Mouse (Mus musculus): ENCODE results near the gene Krtap2-4. TPM values are rescaled to one million over a fixed set of nuclear protein-coding genes. Genes with fewer than 3 reads are reported as not detected.
"Not testable (repeated sequence)": the region's sequence is repeated elsewhere in the genome, so short reads cannot be mapped to it uniquely, and the experiment has no call there.

Krtap2-4 gene
- polyA plus RNA-seq, 1 experiment, result 1.9 TPM

DNA sequence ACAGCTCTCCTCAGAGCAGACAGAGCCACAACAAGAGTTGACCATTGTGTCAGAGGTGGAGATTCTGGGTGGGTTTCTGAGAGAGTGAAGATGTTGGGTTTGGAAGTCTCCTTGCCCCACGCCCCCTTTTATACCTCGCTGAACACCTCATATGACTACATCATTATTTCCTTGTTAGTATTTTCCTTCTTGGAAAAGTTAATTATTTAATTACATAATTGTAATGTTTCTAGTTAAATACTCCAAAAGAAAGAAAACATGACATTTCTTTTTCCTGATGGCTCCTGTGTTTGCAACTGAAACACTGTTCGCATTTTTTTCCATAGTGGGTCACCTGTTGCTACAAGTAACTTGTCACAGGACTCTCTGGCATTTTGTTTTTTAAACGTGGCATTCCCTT is 13.5 kb upstream of the Krtap2-4 start, which contains the start of gene Krtap4-1:
Gene Krtap4-1, minus strand, starts transcription at position 101 of the 400 bp plus-strand sequence.
- Histone ChIP-seq H3K36me3 (ENCODE audit: control insufficient read depth, insufficient read depth, low read length) (no peaks in the 10 kb centered on the region), H3K4me3 (ENCODE audit: low read depth, low read length) (no peak within 1 kb of the TSS), H3K4me1 (ENCODE audit: control insufficient read depth, insufficient read depth, insufficient read length, low read length) (no peaks in the 10 kb centered on the region), H3K27me3 (ENCODE audit: control insufficient read depth, insufficient read depth, low read length) (no peaks in the 10 kb centered on the region), H3K27ac (ENCODE audit: insufficient read depth, low read depth, low read length) (no peak within 1 kb of the TSS)
- TF ChIP-seq POLR2A (IDR thresholded peaks at IDR 0.05; ENCODE audit: low read depth, low read length) (no peak), CTCF (IDR thresholded peaks at IDR 0.05; ENCODE audit: extremely low read depth, insufficient read length, insufficient replicate concordance, low read depth, low read length) (no peak)
- 63% methylated on average over 4 of the region's 4 CpGs for WGBS

GRCm38 (mm10) chr11:99620335-99620734 is 5.7 kb upstream of the Krtap2-4 start, which contains the start of gene Gm11562:
Gene Gm11562, minus strand, starts transcription at chr11:99620435.
- Histone ChIP-seq H3K27ac (ENCODE audit: insufficient read depth, low read depth, low read length) (no peak within 1 kb of the TSS), H3K4me1 (ENCODE audit: control insufficient read depth, insufficient read depth, insufficient read length, low read length) (no peaks in the 10 kb centered on the region), H3K36me3 (ENCODE audit: control insufficient read depth, insufficient read depth, low read length) (no peaks in the 10 kb centered on the region), H3K27me3 (ENCODE audit: control insufficient read depth, insufficient read depth, low read length) (no peaks in the 10 kb centered on the region), H3K4me3 (ENCODE audit: low read depth, low read length) (no peak within 1 kb of the TSS)
- TF ChIP-seq CTCF (IDR thresholded peaks at IDR 0.05; ENCODE audit: extremely low read depth, insufficient read length, insufficient replicate concordance, low read depth, low read length), result no peak
- no peak for TF ChIP-seq POLR2A (IDR thresholded peaks at IDR 0.05; ENCODE audit: low read depth, low read length)
- 73% methylated on average over 2 of the region's 2 CpGs for WGBS

DNA sequence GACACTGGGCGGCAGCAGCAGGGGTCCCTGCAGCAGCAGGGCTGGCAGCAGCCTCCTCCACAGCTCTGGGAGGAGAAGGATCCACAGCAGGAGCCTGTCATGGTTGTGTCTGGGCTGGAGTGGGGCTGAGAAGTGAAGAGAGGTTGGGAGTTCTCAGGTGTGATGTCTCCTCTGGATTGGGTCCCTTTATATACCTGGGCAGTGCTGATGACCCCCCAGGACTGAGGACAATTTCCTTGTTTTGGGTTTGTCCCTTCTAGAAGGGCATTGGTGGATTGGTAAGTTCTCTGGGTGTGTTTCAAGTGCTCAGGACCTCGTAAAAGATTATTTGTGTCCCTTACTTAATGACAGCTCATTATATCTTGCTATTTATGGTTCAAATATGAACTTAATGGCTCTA is 4.6 kb downstream of the Krtap2-4 start, which contains the start of gene Gm11937:
Gene Gm11937, minus strand, starts transcription at position 101 of the 400 bp plus-strand sequence.
- H3K27me3 ChIP-seq (ENCODE audit: control insufficient read depth, insufficient read depth, low read length); H3K4me1 ChIP-seq (ENCODE audit: control insufficient read depth, insufficient read depth, insufficient read length, low read length); H3K4me3 ChIP-seq (ENCODE audit: low read depth, low read length); H3K36me3 ChIP-seq (ENCODE audit: control insufficient read depth, insufficient read depth, low read length); H3K27ac ChIP-seq (ENCODE audit: insufficient read depth, low read depth, low read length): not testable (repeated sequence)
- WGBS, result 53% methylated on average over 2 of the region's 2 CpGs

- WGBS, result 84% methylated on average over 1 of the region's 1 CpGs
- TF ChIP-seq POLR2A (IDR thresholded peaks at IDR 0.05; ENCODE audit: low read depth, low read length) (no peak), CTCF (IDR thresholded peaks at IDR 0.05; ENCODE audit: extremely low read depth, insufficient read length, insufficient replicate concordance, low read depth, low read length) (no peak)
Observed at GRCm38 (mm10) chr11:99609126-99609525, 5.5 kb downstream of the Krtap2-4 start.

DNA sequence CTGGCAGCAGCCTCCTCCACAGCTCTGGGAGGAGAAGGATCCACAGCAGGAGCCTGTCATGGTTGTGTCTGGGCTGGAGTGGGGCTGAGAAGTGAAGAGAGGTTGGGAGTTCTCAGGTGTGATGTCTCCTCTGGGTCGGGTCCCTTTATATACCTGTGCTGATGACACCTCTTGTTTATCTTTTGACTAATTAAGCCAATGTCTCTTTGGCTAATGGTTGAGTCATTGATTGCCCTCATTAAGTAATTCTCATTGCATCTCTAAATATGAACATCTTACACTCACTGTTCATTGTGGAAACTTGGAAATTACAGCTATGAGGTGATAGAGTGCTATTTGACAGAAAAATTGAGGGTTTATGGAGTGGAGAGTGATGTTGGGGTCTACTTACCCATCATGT is 11.4 kb downstream of the Krtap2-4 start, which contains the start of gene Gm11938:
Gene Gm11938, minus strand, starts transcription at position 101 of the 400 bp plus-strand sequence.
- not testable (repeated sequence) for H3K4me1 ChIP-seq (ENCODE audit: control insufficient read depth, insufficient read depth, insufficient read length, low read length); H3K27ac ChIP-seq (ENCODE audit: insufficient read depth, low read depth, low read length); H3K36me3 ChIP-seq (ENCODE audit: control insufficient read depth, insufficient read depth, low read length); H3K27me3 ChIP-seq (ENCODE audit: control insufficient read depth, insufficient read depth, low read length); H3K4me3 ChIP-seq (ENCODE audit: low read depth, low read length)
- WGBS, result 28% methylated on average over 1 of the region's 1 CpGs

More at GRCm38 (mm10) chr11:99609126-99609525, 5.5 kb downstream of the Krtap2-4 start:
- Histone ChIP-seq H3K27me3 (ENCODE audit: control insufficient read depth, insufficient read depth, low read length) (no peaks in the 10 kb centered on the region), H3K4me3 (ENCODE audit: low read depth, low read length) (no peak overlapping the region), H3K4me1 (ENCODE audit: control insufficient read depth, insufficient read depth, insufficient read length, low read length) (peaks cover 5% of the 10 kb centered on the region; the same call in 1 of the 2 replicates), H3K36me3 (ENCODE audit: control insufficient read depth, insufficient read depth, low read length) (no peaks in the 10 kb centered on the region), H3K27ac (ENCODE audit: insufficient read depth, low read depth, low read length) (no peak overlapping the region)

DNA sequence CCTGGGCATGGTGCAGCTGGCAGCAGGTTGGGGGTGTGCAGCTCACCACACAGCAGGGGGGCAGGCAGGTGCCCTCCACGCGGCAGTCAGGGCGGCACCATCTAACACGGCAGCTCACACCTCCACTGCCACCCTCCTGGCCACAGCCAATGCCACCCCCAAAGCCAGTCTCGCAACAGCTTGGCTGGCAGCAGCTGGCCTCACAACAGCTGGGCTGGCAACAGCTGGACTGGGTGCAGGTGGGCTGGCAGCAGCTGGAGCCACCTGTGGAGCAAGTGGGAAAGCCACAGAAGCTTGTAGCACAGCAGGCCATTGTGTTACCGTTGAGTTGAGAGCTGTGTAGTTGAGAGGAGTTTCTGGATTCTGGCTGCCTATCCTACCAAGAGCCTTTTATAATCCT is 16.9 kb downstream of the Krtap2-4 start, which contains the start of gene Krtap9-3:
Gene Krtap9-3, minus strand, starts transcription at position 364 of the 400 bp plus-strand sequence.
- not testable (repeated sequence) for H3K36me3 ChIP-seq (ENCODE audit: control insufficient read depth, insufficient read depth, low read length)
- 55% methylated on average over 6 of the region's 6 CpGs for WGBS

GRCm38 (mm10) chr11:99590981-99591380 is 23.7 kb downstream of the Krtap2-4 start, which contains the start of gene Krtap1-3:
Gene Krtap1-3, minus strand, starts transcription at chr11:99591339.
- H3K36me3 ChIP-seq (ENCODE audit: control insufficient read depth, insufficient read depth, low read length), result no peaks in the 10 kb centered on the region
- 74% methylated on average over 6 of the region's 6 CpGs for WGBS
- no peaks in the 10 kb centered on the region for H3K27me3 ChIP-seq (ENCODE audit: control insufficient read depth, insufficient read depth, low read length)
- H3K4me1 ChIP-seq (ENCODE audit: control insufficient read depth, insufficient read depth, insufficient read length, low read length), result peaks cover 4% of the 10 kb centered on the region; the same call in 1 of the 2 replicates
- H3K27ac ChIP-seq (ENCODE audit: insufficient read depth, low read depth, low read length), result no peak within 1 kb of the TSS
- no peak within 1 kb of the TSS for H3K4me3 ChIP-seq (ENCODE audit: low read depth, low read length)
- TF ChIP-seq POLR2A (IDR thresholded peaks at IDR 0.05; ENCODE audit: low read depth, low read length), result no peak
- TF ChIP-seq CTCF (IDR thresholded peaks at IDR 0.05; ENCODE audit: extremely low read depth, insufficient read length, insufficient replicate concordance, low read depth, low read length), result no peak

More for the DNA sequence above, 16.9 kb downstream of the Krtap2-4 start, which contains the start of gene Krtap9-3:
- not testable (repeated sequence) for H3K27ac ChIP-seq (ENCODE audit: insufficient read depth, low read depth, low read length); H3K27me3 ChIP-seq (ENCODE audit: control insufficient read depth, insufficient read depth, low read length); H3K4me1 ChIP-seq (ENCODE audit: control insufficient read depth, insufficient read depth, insufficient read length, low read length); H3K4me3 ChIP-seq (ENCODE audit: low read depth, low read length)

- TF ChIP-seq POLR2A (IDR thresholded peaks at IDR 0.05; ENCODE audit: low read depth, low read length) (no peak), CTCF (IDR thresholded peaks at IDR 0.05; ENCODE audit: extremely low read depth, insufficient read length, insufficient replicate concordance, low read depth, low read length) (no peak)
- H3K4me3 ChIP-seq (ENCODE audit: low read depth, low read length), result no peak overlapping the region
- no peaks in the 10 kb centered on the region for H3K36me3 ChIP-seq (ENCODE audit: control insufficient read depth, insufficient read depth, low read length)
- no peaks in the 10 kb centered on the region for H3K4me1 ChIP-seq (ENCODE audit: control insufficient read depth, insufficient read depth, insufficient read length, low read length)
- no peaks in the 10 kb centered on the region for H3K27me3 ChIP-seq (ENCODE audit: control insufficient read depth, insufficient read depth, low read length)
- H3K27ac ChIP-seq (ENCODE audit: insufficient read depth, low read depth, low read length), result no peak overlapping the region
- 71% methylated on average over 7 of the region's 7 CpGs for WGBS
Observed at GRCm38 (mm10) chr11:99585096-99585495, 29.6 kb downstream of the Krtap2-4 start.
